Mouse (Mus musculus): Measurements from ENCODE around the gene Ampd3. TPM values are rescaled to one million over a fixed set of nuclear protein-coding genes. Genes with fewer than 3 reads are reported as not detected.

Ampd3 gene
- polyA plus RNA-seq, 1 experiment = 19.0 TPM

- Histone ChIP-seq H3K4me1 (ENCODE audit: control insufficient read depth, insufficient read depth, low read length) (peaks cover 17% of the 10 kb centered on the region), H3K27ac (ENCODE audit: insufficient read depth, low read length) (no peak overlapping the region), H3K27me3 (ENCODE audit: control insufficient read depth, insufficient read depth, low read length) (no peaks in the 10 kb centered on the region), H3K4me3 (replicated peaks; ENCODE audit: insufficient read depth, low read depth, low read length) (no peak overlapping the region)
- WGBS = 97% methylated on average over 7 of the region's 7 CpGs
- TF ChIP-seq POLR2A (IDR thresholded peaks at IDR 0.05; ENCODE audit: borderline replicate concordance, insufficient read depth, low read length) (no peak), CTCF (IDR thresholded peaks at IDR 0.05; ENCODE audit: borderline replicate concordance, insufficient read depth, low read depth, low read length) (no peak)
- no peak for DNase-seq
These were observed 10.9 kb downstream of the Ampd3 start for GRCm38 (mm10) chr7:110778933-110779332.

DNA sequence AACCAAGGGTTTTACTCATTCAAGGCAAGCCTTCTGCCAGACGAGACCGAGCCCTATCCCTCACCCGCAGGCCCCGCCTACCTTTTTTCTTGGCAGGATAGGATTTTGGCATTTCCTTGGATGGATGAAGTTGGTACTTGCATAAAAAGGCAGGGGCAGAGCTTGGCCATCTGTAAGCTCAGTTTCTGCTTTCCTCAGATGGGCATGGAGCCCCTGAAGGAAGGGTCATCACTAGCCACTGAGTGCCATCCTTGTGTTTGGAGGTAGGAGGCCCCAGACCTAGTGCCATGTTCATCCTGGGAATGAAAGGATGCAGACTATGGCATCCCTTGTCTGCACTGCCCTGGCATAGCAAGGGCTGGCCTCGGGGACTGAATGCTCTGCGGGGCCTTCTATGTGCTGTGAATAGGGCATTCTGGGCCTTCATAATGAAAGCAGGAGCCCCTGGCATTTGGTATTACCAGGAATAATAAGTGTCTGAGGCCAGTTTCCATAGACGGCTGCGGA lies 11.7 kb downstream of the Ampd3 start:
- DNase-seq = peak in 1 of 2 experiments; percentile 49
- no peak overlapping the region for H3K27ac ChIP-seq (ENCODE audit: insufficient read depth, low read length)
- 68% methylated on average over 8 of the region's 8 CpGs for WGBS

GRCm38 (mm10) chr7:110780520-110780919 lies 12.5 kb downstream of the Ampd3 start:
- Histone ChIP-seq H3K27me3 (ENCODE audit: control insufficient read depth, insufficient read depth, low read length) (no peaks in the 10 kb centered on the region), H3K4me3 (replicated peaks; ENCODE audit: insufficient read depth, low read depth, low read length) (no peak overlapping the region), H3K27ac (ENCODE audit: insufficient read depth, low read length) (no peak overlapping the region), H3K4me1 (ENCODE audit: control insufficient read depth, insufficient read depth, low read length) (peaks cover 17% of the 10 kb centered on the region)
- WGBS = 79% methylated on average over 4 of the region's 4 CpGs
- TF ChIP-seq POLR2A (IDR thresholded peaks at IDR 0.05; ENCODE audit: borderline replicate concordance, insufficient read depth, low read length) (no peak), CTCF (IDR thresholded peaks at IDR 0.05; ENCODE audit: borderline replicate concordance, insufficient read depth, low read depth, low read length) (no peak)
- DNase-seq = no peak

More for the DNA sequence above, 11.7 kb downstream of the Ampd3 start:
- TF ChIP-seq POLR2A (IDR thresholded peaks at IDR 0.05; ENCODE audit: borderline replicate concordance, insufficient read depth, low read length) = no peak
- TF ChIP-seq CTCF (IDR thresholded peaks at IDR 0.05; ENCODE audit: borderline replicate concordance, insufficient read depth, low read depth, low read length) = no peak
- peaks cover 15% of the 10 kb centered on the region for H3K4me1 ChIP-seq (ENCODE audit: control insufficient read depth, insufficient read depth, low read length)
- H3K27me3 ChIP-seq (ENCODE audit: control insufficient read depth, insufficient read depth, low read length) = no peaks in the 10 kb centered on the region
- H3K4me3 ChIP-seq (replicated peaks; ENCODE audit: insufficient read depth, low read depth, low read length) = no peak overlapping the region

GRCm38 (mm10) chr7:110781231-110781711 lies 13.3 kb downstream of the Ampd3 start:
- TF ChIP-seq POLR2A (IDR thresholded peaks at IDR 0.05; ENCODE audit: borderline replicate concordance, insufficient read depth, low read length) (no peak), CTCF (IDR thresholded peaks at IDR 0.05; ENCODE audit: borderline replicate concordance, insufficient read depth, low read depth, low read length) (no peak)
- peak in 1 of 2 experiments; percentile 48 for DNase-seq
- Histone ChIP-seq H3K27me3 (ENCODE audit: control insufficient read depth, insufficient read depth, low read length) (no peaks in the 10 kb centered on the region), H3K4me1 (ENCODE audit: control insufficient read depth, insufficient read depth, low read length) (peaks cover 17% of the 10 kb centered on the region), H3K4me3 (replicated peaks; ENCODE audit: insufficient read depth, low read depth, low read length) (no peak overlapping the region), H3K27ac (ENCODE audit: insufficient read depth, low read length) (no peak overlapping the region)
- 38% methylated on average over 2 of the region's 2 CpGs for WGBS

- Histone ChIP-seq H3K4me3 (replicated peaks; ENCODE audit: insufficient read depth, low read depth, low read length) (no peak overlapping the region), H3K27ac (ENCODE audit: insufficient read depth, low read length) (no peak overlapping the region), H3K27me3 (ENCODE audit: control insufficient read depth, insufficient read depth, low read length) (no peaks in the 10 kb centered on the region), H3K4me1 (ENCODE audit: control insufficient read depth, insufficient read depth, low read length) (peaks cover 17% of the 10 kb centered on the region)
- 65% methylated on average over 7 of the region's 7 CpGs for WGBS
- TF ChIP-seq CTCF (IDR thresholded peaks at IDR 0.05; ENCODE audit: borderline replicate concordance, insufficient read depth, low read depth, low read length) = no peak
- DNase-seq = no peak
These were observed 14.1 kb downstream of the Ampd3 start for GRCm38 (mm10) chr7:110782135-110782534.

DNA sequence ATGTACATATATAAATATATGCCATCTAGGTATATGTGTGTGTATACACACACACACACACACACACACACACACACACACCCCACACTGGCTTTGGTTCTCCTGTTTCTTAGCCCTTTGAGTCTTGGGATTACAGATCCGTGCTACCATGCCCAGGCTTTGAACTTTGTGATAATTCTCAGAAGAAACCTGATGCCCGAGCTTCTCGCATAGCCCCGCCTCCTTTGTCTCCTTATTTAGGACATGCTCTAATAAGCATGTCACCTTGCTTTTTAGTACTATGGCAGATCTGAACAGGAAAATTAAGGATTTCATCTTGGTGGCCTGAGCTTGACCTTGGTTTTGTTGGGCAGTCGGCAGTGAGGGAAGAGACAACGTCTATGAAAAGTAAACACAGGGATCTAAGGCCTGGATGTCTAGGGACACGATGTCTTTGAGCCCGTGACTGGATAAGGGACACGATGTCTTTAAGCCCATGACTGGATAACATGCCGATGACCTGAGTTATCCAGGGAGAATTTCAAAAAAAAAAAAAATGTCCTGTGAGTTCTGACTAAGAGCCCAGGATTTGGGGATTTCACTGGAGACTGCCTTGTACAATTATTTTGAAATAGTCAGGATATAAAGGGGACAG lies 15.0 kb downstream of the Ampd3 start:
- H3K4me3 ChIP-seq (replicated peaks; ENCODE audit: insufficient read depth, low read depth, low read length) = no peak overlapping the region
- no peak overlapping the region for H3K27ac ChIP-seq (ENCODE audit: insufficient read depth, low read length)
- H3K27me3 ChIP-seq (ENCODE audit: control insufficient read depth, insufficient read depth, low read length) = no peaks in the 10 kb centered on the region
- TF ChIP-seq CTCF (IDR thresholded peaks at IDR 0.05; ENCODE audit: borderline replicate concordance, insufficient read depth, low read depth, low read length) = no peak
- no peak for TF ChIP-seq POLR2A (IDR thresholded peaks at IDR 0.05; ENCODE audit: borderline replicate concordance, insufficient read depth, low read length)
- 87% methylated on average over 10 of the region's 10 CpGs for WGBS
- DNase-seq = no peak
- peaks cover 17% of the 10 kb centered on the region for H3K4me1 ChIP-seq (ENCODE audit: control insufficient read depth, insufficient read depth, low read length)

- no peak for TF ChIP-seq CTCF (IDR thresholded peaks at IDR 0.05; ENCODE audit: borderline replicate concordance, insufficient read depth, low read depth, low read length)
- no peak for TF ChIP-seq POLR2A (IDR thresholded peaks at IDR 0.05; ENCODE audit: borderline replicate concordance, insufficient read depth, low read length)
- no peak overlapping the region for H3K4me3 ChIP-seq (replicated peaks; ENCODE audit: insufficient read depth, low read depth, low read length)
- WGBS = 68% methylated on average over 8 of the region's 8 CpGs
- no peak for DNase-seq
- no peaks in the 10 kb centered on the region for H3K27me3 ChIP-seq (ENCODE audit: control insufficient read depth, insufficient read depth, low read length)
- H3K27ac ChIP-seq (ENCODE audit: insufficient read depth, low read length) = no peak overlapping the region
- H3K4me1 ChIP-seq (ENCODE audit: control insufficient read depth, insufficient read depth, low read length) = peaks cover 17% of the 10 kb centered on the region
These were observed 17.0 kb downstream of the Ampd3 start for GRCm38 (mm10) chr7:110784965-110785364.

DNA sequence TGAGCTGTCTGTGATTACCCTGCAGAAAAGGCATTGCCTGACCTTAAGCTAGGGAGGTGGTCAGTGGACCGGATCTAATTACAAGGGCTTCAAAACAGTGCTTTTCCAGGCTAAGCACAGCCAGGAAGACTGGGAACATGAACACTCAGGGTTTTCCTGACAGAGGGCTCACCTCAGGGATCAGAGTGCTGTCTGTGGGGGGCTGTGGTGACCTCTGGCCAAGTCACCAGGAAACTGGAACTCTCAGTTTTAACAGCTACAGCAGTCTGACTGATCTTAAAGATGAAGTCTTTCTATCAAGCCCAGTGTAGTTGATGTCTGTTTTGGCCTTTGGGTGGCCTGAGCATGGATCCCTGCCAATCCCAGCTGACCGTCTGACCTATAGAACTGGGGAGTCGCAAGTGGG lies 17.7 kb downstream of the Ampd3 start:
- TF ChIP-seq POLR2A (IDR thresholded peaks at IDR 0.05; ENCODE audit: borderline replicate concordance, insufficient read depth, low read length) (no peak), CTCF (IDR thresholded peaks at IDR 0.05; ENCODE audit: borderline replicate concordance, insufficient read depth, low read depth, low read length) (no peak)
- H3K27ac ChIP-seq (ENCODE audit: insufficient read depth, low read length) = no peak overlapping the region
- WGBS = 70% methylated on average over 3 of the region's 3 CpGs

More for the DNA sequence above, 17.7 kb downstream of the Ampd3 start:
- Histone ChIP-seq H3K27me3 (ENCODE audit: control insufficient read depth, insufficient read depth, low read length) (no peaks in the 10 kb centered on the region), H3K4me3 (replicated peaks; ENCODE audit: insufficient read depth, low read depth, low read length) (no peak overlapping the region), H3K4me1 (ENCODE audit: control insufficient read depth, insufficient read depth, low read length) (peaks cover 16% of the 10 kb centered on the region)
- no peak for DNase-seq
